Mouse (Mus musculus): ENCODE measurements at regions not wholly inside any gene's neighbourhood (a gene's known extent, or its start where the extent isn't known, plus 50 kb on each side); places are given as distances from the start of the nearest gene placed in this dataset.

DNA sequence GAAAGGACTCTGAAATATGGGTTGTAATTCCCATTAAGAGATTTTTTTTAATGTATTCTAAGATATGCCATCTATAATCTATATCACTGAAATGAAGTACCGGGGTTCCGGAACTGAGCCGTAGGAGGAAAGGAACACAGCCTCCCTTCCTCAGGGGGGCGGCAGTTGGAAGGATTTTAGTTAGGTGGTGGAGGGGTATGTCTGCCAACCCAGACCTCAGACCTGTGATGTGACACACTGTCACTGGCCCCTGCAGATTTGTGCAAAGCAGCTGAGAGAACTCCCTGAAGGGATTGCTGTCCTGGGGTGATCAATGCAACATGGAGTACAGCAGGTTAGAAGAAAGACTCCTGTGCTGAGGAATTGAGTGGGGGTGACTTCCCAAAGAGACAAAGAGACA is 470.2 kb upstream of the Gulo start:
- no peak for DNase-seq

DNA sequence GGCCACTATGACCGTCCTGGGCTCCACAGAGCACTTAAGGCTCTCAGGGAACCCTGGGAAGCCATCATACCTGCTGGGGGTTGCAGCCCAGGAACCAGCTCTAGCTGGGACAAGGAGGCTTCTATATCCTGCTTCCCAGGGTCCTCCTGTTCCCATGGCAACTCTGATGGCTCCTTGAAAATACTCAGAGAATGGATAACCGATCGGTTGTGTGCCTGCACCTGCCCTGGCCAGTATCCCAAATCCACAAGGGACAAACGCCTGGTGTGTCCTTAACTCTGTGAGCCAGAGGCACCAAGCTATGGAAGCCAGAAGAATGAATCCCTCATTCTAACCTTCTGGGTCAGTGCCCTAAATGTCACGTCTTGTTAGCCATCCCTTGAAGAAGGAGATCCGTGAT is 469.6 kb upstream of the Gulo start:
- DNase-seq, result no peak

- no peak for DNase-seq
Observed at GRCm38 (mm10) chr14:66475026-66475425, 466.0 kb upstream of the Gulo start.

GRCm38 (mm10) chr14:66473251-66473550 is 464.2 kb upstream of the Gulo start:
- DNase-seq, result no peak

GRCm38 (mm10) chr14:66472537-66473250 is 463.7 kb upstream of the Gulo start:
- DNase-seq, result no peak

GRCm38 (mm10) chr14:66462081-66462480 is 453.1 kb upstream of the Gulo start:
- DNase-seq, result no peak

DNA sequence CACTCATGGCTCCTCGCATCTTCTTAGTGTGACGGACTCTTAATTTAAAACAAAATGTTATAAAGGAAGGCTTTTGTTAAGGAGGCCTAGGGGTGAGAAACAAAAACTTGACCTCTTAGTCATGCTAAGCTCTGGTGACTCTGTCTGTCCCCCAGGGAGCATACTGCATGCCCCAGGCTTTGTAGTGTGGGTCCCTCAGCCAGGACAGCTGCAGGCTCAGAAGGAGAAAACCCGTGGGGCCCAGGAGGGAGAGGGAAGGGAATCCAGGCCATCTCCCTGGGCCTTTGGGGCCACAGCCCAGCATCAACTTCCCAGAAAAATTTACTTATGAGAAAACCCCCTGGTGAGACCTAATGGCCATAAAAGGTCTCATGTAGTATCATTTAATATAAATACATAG is 451.8 kb upstream of the Gulo start:
- DNase-seq, result no peak

DNA sequence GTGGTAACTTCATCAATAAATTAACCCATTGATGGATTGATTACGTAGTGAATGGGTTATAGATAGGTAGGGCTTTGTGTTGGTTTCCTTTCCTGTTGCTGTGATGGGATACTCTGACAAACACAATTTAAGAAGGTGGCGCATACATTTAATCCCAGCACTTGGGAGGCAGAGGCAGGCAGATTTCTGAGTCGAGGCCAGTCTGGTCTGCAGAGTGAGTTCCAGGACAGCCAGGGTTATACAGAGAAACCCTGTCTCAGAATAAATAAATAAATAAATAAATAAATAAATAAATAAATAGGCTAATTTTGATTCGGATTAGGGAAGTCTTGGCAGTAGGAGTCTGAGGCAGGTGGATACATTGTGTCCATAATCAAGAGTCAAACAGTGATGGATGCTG is 449.7 kb upstream of the Gulo start:
- DNase-seq, result no peak

DNA sequence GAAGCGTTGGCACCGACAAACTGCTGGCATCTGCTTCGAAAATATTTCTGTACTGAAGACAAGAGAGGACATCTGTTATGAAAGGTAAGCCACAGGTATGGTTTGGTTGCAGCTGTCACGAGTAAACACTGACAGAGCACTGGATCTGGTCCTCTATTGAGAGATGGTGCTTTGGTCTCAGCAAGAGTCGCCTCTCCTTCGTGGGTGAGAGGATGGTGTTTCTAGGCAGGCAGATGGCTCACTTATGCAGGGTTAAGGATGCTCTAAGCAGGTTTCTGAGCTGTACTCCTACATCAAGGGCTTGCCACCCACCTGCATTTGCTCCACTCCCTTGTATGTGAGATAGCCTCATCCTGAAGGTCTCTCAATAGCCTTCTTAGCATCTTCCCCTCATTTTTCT is 448.3 kb upstream of the Gulo start:
- no peak for DNase-seq

- no peak for DNase-seq
Observed at GRCm38 (mm10) chr14:66452828-66453227, 443.8 kb upstream of the Gulo start.

- DNase-seq, result no peak
Observed at GRCm38 (mm10) chr14:66450351-66450750, 441.3 kb upstream of the Gulo start.

- no peak for DNase-seq
Observed at GRCm38 (mm10) chr14:66442576-66442975, 433.6 kb upstream of the Gulo start.

- DNase-seq, result no peak
Observed at GRCm38 (mm10) chr14:66441825-66442224, 432.8 kb upstream of the Gulo start.

GRCm38 (mm10) chr14:66438572-66438971 is 429.6 kb upstream of the Gulo start:
- no peak for DNase-seq

DNA sequence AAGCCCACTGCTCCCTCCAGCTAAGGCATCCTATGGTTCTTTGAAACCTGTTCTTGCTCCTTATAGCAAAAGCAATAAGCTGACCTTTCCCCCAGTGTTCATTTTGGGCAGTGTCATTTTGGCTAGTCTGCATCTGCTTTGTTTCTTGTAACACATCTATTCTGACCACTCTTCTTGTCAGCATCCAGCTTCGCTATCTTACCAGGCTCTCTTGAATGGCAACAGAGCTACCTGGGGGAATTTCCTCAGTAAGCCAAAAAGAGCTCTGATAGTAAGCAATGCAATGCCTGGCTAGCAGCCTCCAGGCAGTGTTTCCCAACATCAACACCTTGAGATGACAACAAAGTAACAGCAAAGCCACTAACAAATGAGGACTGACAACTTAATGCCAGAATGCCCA is 429.0 kb upstream of the Gulo start:
- DNase-seq, result no peak

DNA sequence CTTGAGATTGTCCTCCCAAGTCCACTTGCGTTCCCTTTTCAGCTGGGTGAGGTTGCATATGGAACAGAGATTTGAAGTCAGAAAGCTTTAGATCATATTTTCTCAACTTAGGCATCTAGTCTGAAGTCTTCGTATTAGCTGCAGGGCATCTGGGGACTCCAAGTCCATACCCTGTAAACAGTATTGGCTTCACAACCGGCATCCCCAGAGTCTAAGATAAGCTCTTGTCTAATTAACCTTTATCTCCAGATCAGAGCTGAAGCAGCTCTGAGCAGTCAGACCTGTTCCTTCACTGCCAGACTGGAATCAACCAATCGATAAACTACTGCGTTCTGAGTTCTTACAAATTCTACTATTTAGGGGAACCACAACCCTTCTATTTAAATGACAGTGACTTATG is 422.6 kb upstream of the Gulo start:
- DNase-seq, result no peak

- no peak for DNase-seq
Observed at GRCm38 (mm10) chr14:66424141-66424540, 415.1 kb upstream of the Gulo start.
